Mouse (Mus musculus): ENCODE results near the gene Cryaa.

DNA sequence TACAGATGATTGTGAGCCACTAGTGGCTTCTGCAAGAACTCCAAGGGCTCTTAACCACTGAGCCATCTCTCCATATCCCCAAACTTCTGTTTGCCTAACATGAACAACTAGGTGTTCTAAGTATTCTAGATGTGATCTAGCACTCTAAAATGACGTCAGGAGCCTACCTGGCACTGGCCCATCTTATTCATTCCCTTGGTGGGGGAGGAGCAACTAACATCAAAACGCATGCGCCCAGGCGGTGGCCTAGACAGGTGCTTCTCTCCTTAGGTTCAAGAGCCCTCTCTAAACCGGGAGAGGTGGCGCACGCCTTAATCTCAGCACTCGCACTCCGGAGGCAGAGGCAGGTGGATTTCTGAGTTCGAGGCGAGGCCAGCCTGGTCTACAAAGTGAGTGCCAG, 41.8 kb upstream of the Cryaa start:
- TF ChIP-seq POLR2A (IDR thresholded peaks at IDR 0.05; ENCODE audit: low read depth, low read length) (no peak), CTCF (IDR thresholded peaks at IDR 0.05; ENCODE audit: borderline replicate concordance, insufficient read depth, low read length) (no peak)
